Mouse (Mus musculus) stomach, embryonic 15.5 days (tissue): ENCODE measurements around the gene Zfp536. TPM values are rescaled to one million over a fixed set of nuclear protein-coding genes. Genes with fewer than 3 reads are reported as not detected.
A peak's percentile ranks its signal among the peaks of the same experiment; 100 is the strongest.

ENCODE experiments used
- ATAC-seq: fragments of 200-750 bp; cut with Nextera tagmentation; 2 replicates; pipeline ENCODE4 v1.8.0; 2017; ENCODE audit warnings: low read depth, moderate number of reproducible peaks, moderate TSS enrichment; ENCODE audit not compliant: insufficient read depth, low FRiP score
- H3K27ac ChIP-seq: fragments of 300-500 bp; sonication (generic); 2 replicates; pipeline ENCODE4 v1.5.1; 2015; ENCODE audit warnings: mild to moderate bottlenecking, inconsistent platforms
- H3K27me3 ChIP-seq: fragments of 300-500 bp; sonication (generic); replicated peaks from 2 replicates; pipeline ENCODE4 v1.6.1; 2015; ENCODE audit warnings: inconsistent platforms
- H3K36me3 ChIP-seq: fragments of 300-500 bp; sonication (generic); 2 replicates; pipeline ENCODE4 v1.6.1; 2015; ENCODE audit warnings: inconsistent platforms
- H3K4me1 ChIP-seq: fragments of 300-500 bp; sonication (generic); 2 replicates; pipeline ENCODE4 v1.6.1; 2015; ENCODE audit warnings: inconsistent platforms
- H3K4me2 ChIP-seq: fragments of 300-500 bp; sonication (generic); 2 replicates; pipeline ENCODE4 v1.6.1; 2015; ENCODE audit warnings: mild to moderate bottlenecking, inconsistent platforms
- H3K4me3 ChIP-seq: fragments of 300-500 bp; sonication (generic); replicated peaks from 2 replicates; pipeline ENCODE4 v1.5.1; 2015; ENCODE audit warnings: inconsistent platforms
- H3K9ac ChIP-seq: fragments of 300-500 bp; sonication (generic); 2 replicates; pipeline ENCODE4 v1.6.1; 2015; ENCODE audit warnings: inconsistent platforms
- H3K9me3 ChIP-seq: fragments of 300-500 bp; sonication (generic); 2 replicates; pipeline ENCODE4 v1.6.1; 2016; ENCODE audit warnings: inconsistent platforms
- WGBS: fragments of 180-500 bp; shearing (Covaris S2); methylation state at CpG from one replicate; pipeline ENCODE4 v1.1.7; 2015; 5-methylcytosine and 5-hydroxymethylcytosine counted together
- polyA plus RNA-seq: library from polyadenylated mRNA; unstranded; fragments of >200 nt; fragmentation: Nextera tagmentation; extraction: Ambion mirVana; gene quantifications from 2 replicates; pipeline ENCODE4 v1.2.1, GENCODE M21; 2015

Gene Zfp536
- polyA plus RNA-seq, 1 experiment from 2014 or later: 14.0 TPM

- Histone ChIP-seq H3K27ac (no peak overlapping the region), H3K9me3 (no peaks in the 10 kb centered on the region), H3K4me1 (peaks cover 10% of the 10 kb centered on the region; the same call in 1 of the 2 replicates), H3K27me3 (no peaks in the 10 kb centered on the region), H3K9ac (no peak overlapping the region), H3K4me2 (no peak overlapping the region), H3K4me3 (no peak overlapping the region), H3K36me3 (no peaks in the 10 kb centered on the region)
- 81% methylated on average over 7 of the region's 7 CpGs for WGBS
- ATAC-seq: no peak
Measured at GRCm38 (mm10) chr7:37663676-37664365, 109.6 kb downstream of the Zfp536 start.

GRCm38 (mm10) chr7:37648671-37649070 lies 124.8 kb downstream of the Zfp536 start:
- Histone ChIP-seq H3K4me3 (no peak overlapping the region), H3K4me1 (no peaks in the 10 kb centered on the region), H3K36me3 (no peaks in the 10 kb centered on the region), H3K9ac (no peak overlapping the region), H3K27me3 (no peaks in the 10 kb centered on the region), H3K9me3 (no peaks in the 10 kb centered on the region), H3K4me2 (no peak overlapping the region), H3K27ac (no peak overlapping the region)
- ATAC-seq: no peak
- WGBS: 86% methylated on average over 11 of the region's 11 CpGs

- no peaks in the 10 kb centered on the region for H3K4me1 ChIP-seq
- H3K4me2 ChIP-seq: no peak overlapping the region
- H3K36me3 ChIP-seq: no peaks in the 10 kb centered on the region
- H3K27me3 ChIP-seq: no peaks in the 10 kb centered on the region
- no peaks in the 10 kb centered on the region for H3K9me3 ChIP-seq
- H3K9ac ChIP-seq: no peak overlapping the region
- no peak overlapping the region for H3K4me3 ChIP-seq
- WGBS: 91% methylated on average over 21 of the region's 21 CpGs
- no peak for ATAC-seq
- H3K27ac ChIP-seq: no peak overlapping the region
Measured at GRCm38 (mm10) chr7:37647917-37648615, 125.4 kb downstream of the Zfp536 start.

GRCm38 (mm10) chr7:37639740-37640397 lies 133.6 kb downstream of the Zfp536 start:
- WGBS: 55% methylated on average over 12 of the region's 12 CpGs
- Histone ChIP-seq H3K9ac (no peak overlapping the region), H3K9me3 (no peaks in the 10 kb centered on the region), H3K27ac (no peak overlapping the region), H3K27me3 (no peaks in the 10 kb centered on the region), H3K4me3 (no peak overlapping the region), H3K4me2 (no peak overlapping the region), H3K36me3 (no peaks in the 10 kb centered on the region), H3K4me1 (no peaks in the 10 kb centered on the region)
- ATAC-seq: no peak

GRCm38 (mm10) chr7:37634812-37635211 lies 138.6 kb downstream of the Zfp536 start:
- no peak for ATAC-seq
- H3K4me2 ChIP-seq: no peak overlapping the region

GRCm38 (mm10) chr7:37630410-37630809 lies 143.0 kb downstream of the Zfp536 start:
- H3K9ac ChIP-seq: no peak overlapping the region
- no peak for ATAC-seq
- no peak overlapping the region for H3K27ac ChIP-seq
- H3K27me3 ChIP-seq: peaks cover 4% of the 10 kb centered on the region; the same call in 1 of the 2 replicates
- 81% methylated on average over 7 of the region's 7 CpGs for WGBS
- no peak overlapping the region for H3K4me2 ChIP-seq
- H3K4me3 ChIP-seq: no peak overlapping the region
- no peaks in the 10 kb centered on the region for H3K9me3 ChIP-seq
- H3K36me3 ChIP-seq: no peaks in the 10 kb centered on the region
- no peaks in the 10 kb centered on the region for H3K4me1 ChIP-seq

More at GRCm38 (mm10) chr7:37634812-37635211, 138.6 kb downstream of the Zfp536 start:
- 59% methylated on average over 5 of the region's 5 CpGs for WGBS
- H3K4me3 ChIP-seq: no peak overlapping the region
- no peaks in the 10 kb centered on the region for H3K9me3 ChIP-seq
- no peaks in the 10 kb centered on the region for H3K27me3 ChIP-seq
- no peaks in the 10 kb centered on the region for H3K36me3 ChIP-seq
- no peak overlapping the region for H3K27ac ChIP-seq
- no peaks in the 10 kb centered on the region for H3K4me1 ChIP-seq
- no peak overlapping the region for H3K9ac ChIP-seq

GRCm38 (mm10) chr7:37627897-37628510 lies 145.4 kb downstream of the Zfp536 start:
- no peak for ATAC-seq
- no peak overlapping the region for H3K4me2 ChIP-seq
- no peak overlapping the region for H3K27ac ChIP-seq
- no peak overlapping the region for H3K4me3 ChIP-seq
- WGBS: 74% methylated on average over 6 of the region's 6 CpGs
- H3K4me1 ChIP-seq: peaks cover 4% of the 10 kb centered on the region; the same call in 1 of the 2 replicates
- H3K9ac ChIP-seq: no peak overlapping the region
- no peaks in the 10 kb centered on the region for H3K9me3 ChIP-seq
- H3K27me3 ChIP-seq: peaks cover 7% of the 10 kb centered on the region; the same call in 1 of the 2 replicates
- no peaks in the 10 kb centered on the region for H3K36me3 ChIP-seq

- H3K9me3 ChIP-seq: no peaks in the 10 kb centered on the region
- H3K4me2 ChIP-seq: no peak overlapping the region
- 62% methylated on average over 8 of the region's 8 CpGs for WGBS
- H3K4me1 ChIP-seq: peaks cover 4% of the 10 kb centered on the region; the same call in 1 of the 2 replicates
- peaks cover 7% of the 10 kb centered on the region; the same call in 1 of the 2 replicates for H3K27me3 ChIP-seq
- no peak overlapping the region for H3K9ac ChIP-seq
- H3K4me3 ChIP-seq: no peak overlapping the region
- no peaks in the 10 kb centered on the region for H3K36me3 ChIP-seq
- no peak for ATAC-seq
- H3K27ac ChIP-seq: no peak overlapping the region
Measured at GRCm38 (mm10) chr7:37625758-37626157, 147.7 kb downstream of the Zfp536 start.

GRCm38 (mm10) chr7:37624759-37625340 lies 148.6 kb downstream of the Zfp536 start:
- H3K4me1 ChIP-seq: peaks cover 4% of the 10 kb centered on the region; the same call in 1 of the 2 replicates
- WGBS: 12% methylated on average over 20 of the region's 20 CpGs
- H3K27me3 ChIP-seq: peaks cover 7% of the 10 kb centered on the region; the same call in 1 of the 2 replicates
- H3K27ac ChIP-seq: no peak overlapping the region
- H3K9me3 ChIP-seq: no peaks in the 10 kb centered on the region
- H3K4me3 ChIP-seq: peak overlapping the region; percentile 46
- no peaks in the 10 kb centered on the region for H3K36me3 ChIP-seq
- H3K9ac ChIP-seq: no peak overlapping the region
- H3K4me2 ChIP-seq: peak overlapping the region; percentile 86
- no peak for ATAC-seq

GRCm38 (mm10) chr7:37623903-37624758 lies 149.3 kb downstream of the Zfp536 start:
- peak; percentile 31; the same call in 1 of the 2 replicates for ATAC-seq

More at GRCm38 (mm10) chr7:37623903-37624758, 149.3 kb downstream of the Zfp536 start:
- 2% methylated on average over 61 of the region's 62 CpGs for WGBS
- H3K9me3 ChIP-seq: no peaks in the 10 kb centered on the region
- H3K4me2 ChIP-seq: peak overlapping the region; percentile 86
- H3K4me1 ChIP-seq: peaks cover 4% of the 10 kb centered on the region; the same call in 1 of the 2 replicates
- no peaks in the 10 kb centered on the region for H3K36me3 ChIP-seq
- H3K4me3 ChIP-seq: peak overlapping the region; percentile 46
- H3K9ac ChIP-seq: peak overlapping the region; percentile 20; the same call in 1 of the 2 replicates
- H3K27ac ChIP-seq: no peak overlapping the region
- peaks cover 7% of the 10 kb centered on the region; the same call in 1 of the 2 replicates for H3K27me3 ChIP-seq
